In genomic region chr7:83654196-83654595, GRCm38 (mm10) we compare ENCODE assay signal across 17 mouse cellular contexts. TPM values are rescaled to one million over a fixed set of nuclear protein-coding genes. Genes with fewer than 3 reads are reported as not detected.
DNase-seq lines count a peak whose midpoint lies in the region; ATAC-seq and TF ChIP-seq lines count a peak whose summit lies in the region.
"Had no signal": no experiment of that assay in that cellular context is flagged by ENCODE, and none has a peak within 500 bp of the region (broad histone marks: within the 10 kb centered on the region; RNA-seq: fewer than 3 reads in every experiment).

No protein-coding gene starts in this region.

- TF ChIP-seq POLR2A in spleen, adult 2 months (IDR thresholded peaks at IDR 0.05; ENCODE audit: low read depth, low read length): no peak

- peak overlapping the region; percentile 26; the same call in 1 of the 2 replicates for H3K4me2 ChIP-seq in heart, embryonic 15.5 days
- H3K4me2 ChIP-seq in liver, embryonic 12.5 days: peak overlapping the region; percentile 34
- H3K4me2 ChIP-seq in stomach, embryonic 15.5 days: no peak overlapping the region
- no peak overlapping the region for H3K4me2 ChIP-seq in forebrain, embryonic 14.5 days (ENCODE audit: low read length)
- H3K4me2 ChIP-seq: heart, embryonic 11.5 days; midbrain, embryonic 12.5 days had no signal

- no peaks in the 10 kb centered on the region for H3K4me1 ChIP-seq in heart, embryonic 15.5 days (replicated peaks)
- peaks cover 25% of the 10 kb centered on the region for H3K4me1 ChIP-seq in spleen, adult 2 months (ENCODE audit: control insufficient read depth, insufficient read depth, insufficient read length)
- H3K4me1 ChIP-seq in liver, embryonic 12.5 days: peaks cover 6% of the 10 kb centered on the region; the same call in 1 of the 2 replicates
- no peaks in the 10 kb centered on the region; the same call in 1 of the 2 replicates for H3K4me1 ChIP-seq in stomach, embryonic 15.5 days
- H3K4me1 ChIP-seq in forebrain, embryonic 14.5 days (ENCODE audit: control insufficient read depth, insufficient read depth, low read length): no peaks in the 10 kb centered on the region
- H3K4me1 ChIP-seq: midbrain, embryonic 12.5 days had no signal

- no peak for TF ChIP-seq CTCF in spleen, adult 2 months (IDR thresholded peaks at IDR 0.05; ENCODE audit: extremely low read depth, insufficient read depth, insufficient read length, insufficient replicate concordance)

- H3K4me3 ChIP-seq in heart, embryonic 15.5 days: peak overlapping the region; percentile 23
- peak overlapping the region; percentile 87 for H3K4me3 ChIP-seq in spleen, adult 2 months (ENCODE audit: extremely low read depth, insufficient read depth, insufficient read length)
- H3K4me3 ChIP-seq in liver, embryonic 12.5 days: peak overlapping the region; percentile 35; the same call in 1 of the 2 replicates
- 0 out of 2 replicates have a peak overlapping the region, but pooled peaks have one; percentile 17 for H3K4me3 ChIP-seq in stomach, embryonic 15.5 days (replicated peaks)
- no peak overlapping the region for H3K4me3 ChIP-seq in forebrain, embryonic 14.5 days (ENCODE audit: low read depth, low read length)
- H3K4me3 ChIP-seq: erythroblast, embryonic 14.5 days; left cerebral cortex, adult 2 months; midbrain, embryonic 12.5 days had no signal

- no peaks in the 10 kb centered on the region for H3K9me3 ChIP-seq in heart, embryonic 15.5 days (replicated peaks)
- H3K9me3 ChIP-seq in liver, embryonic 12.5 days (replicated peaks): no peaks in the 10 kb centered on the region
- H3K9me3 ChIP-seq in stomach, embryonic 15.5 days: no peaks in the 10 kb centered on the region
- no peaks in the 10 kb centered on the region for H3K9me3 ChIP-seq in forebrain, embryonic 14.5 days (replicated peaks; ENCODE audit: control insufficient read depth, low read length)
- H3K9me3 ChIP-seq: midbrain, embryonic 12.5 days had no signal

- ATAC-seq in heart, embryonic 15.5 days (replicated peaks; ENCODE audit: insufficient number of reproducible peaks, insufficient read depth, low FRiP score, low read depth): no peak
- no peak for ATAC-seq in liver, embryonic 12.5 days
- ATAC-seq in stomach, embryonic 15.5 days (ENCODE audit: insufficient read depth, low FRiP score, low read depth): peak; percentile 22; the same call in 1 of the 2 replicates
- no peak for ATAC-seq in inflammation-experienced regulatory T-cells, adult 6 months
- no peak for ATAC-seq in forebrain, embryonic 14.5 days
- ATAC-seq: hindbrain, postnatal 0 days had no signal

- DNase-seq in heart, adult 8-10 months (ENCODE audit: low spot score): no peak
- DNase-seq in spleen, adult 2 months (ENCODE audit: low read depth in 1 of 2, low spot score in 2 of 2): no peak
- DNase-seq in spleen, adult 18-20 months: no peak
- DNase-seq in forebrain, embryonic 14.5 days (ENCODE audit: low spot score): no peak
- DNase-seq: cerebellum, adult 9-10 months; kidney, postnatal 4 days; lung, adult 18-20 months; thymus, postnatal 14 days had no signal

- no peaks in the 10 kb centered on the region for H3K27me3 ChIP-seq in heart, embryonic 15.5 days
- H3K27me3 ChIP-seq in spleen, adult 2 months (ENCODE audit: control insufficient read depth, insufficient read depth, low read length): no peaks in the 10 kb centered on the region
- H3K27me3 ChIP-seq in liver, embryonic 12.5 days (replicated peaks): no peaks in the 10 kb centered on the region
- H3K27me3 ChIP-seq in stomach, embryonic 15.5 days (replicated peaks): no peaks in the 10 kb centered on the region
- no peaks in the 10 kb centered on the region for H3K27me3 ChIP-seq in forebrain, embryonic 14.5 days (replicated peaks; ENCODE audit: control insufficient read depth, insufficient read depth, low read length)

- 67% methylated on average over 2 of the region's 2 CpGs for WGBS in heart, embryonic 15.5 days
- WGBS in spleen, adult 2 months: 12% methylated on average over 2 of the region's 2 CpGs
- WGBS in liver, embryonic 12.5 days (ENCODE audit: insufficient replicate concordance): 41% methylated on average over 2 of the region's 2 CpGs
- 68% methylated on average over 2 of the region's 2 CpGs for WGBS in stomach, embryonic 15.5 days
- 85% methylated on average over 2 of the region's 2 CpGs for WGBS in forebrain, embryonic 14.5 days

- no peaks in the 10 kb centered on the region for H3K36me3 ChIP-seq in heart, embryonic 15.5 days
- peaks cover 30% of the 10 kb centered on the region for H3K36me3 ChIP-seq in spleen, adult 2 months (ENCODE audit: control insufficient read depth, insufficient read depth, low read length)
- H3K36me3 ChIP-seq in liver, embryonic 12.5 days: no peaks in the 10 kb centered on the region
- no peaks in the 10 kb centered on the region for H3K36me3 ChIP-seq in stomach, embryonic 15.5 days
- no peaks in the 10 kb centered on the region for H3K36me3 ChIP-seq in forebrain, embryonic 14.5 days (ENCODE audit: control insufficient read depth, insufficient read depth, low read length)
- H3K36me3 ChIP-seq: midbrain, embryonic 12.5 days had no signal

- H3K27ac ChIP-seq in heart, embryonic 15.5 days: no peak overlapping the region
- peak overlapping the region; percentile 96 for H3K27ac ChIP-seq in spleen, adult 2 months (ENCODE audit: insufficient read depth, low read length)
- no peak overlapping the region for H3K27ac ChIP-seq in liver, embryonic 12.5 days
- H3K27ac ChIP-seq in stomach, embryonic 15.5 days: no peak overlapping the region
- H3K27ac ChIP-seq in forebrain, embryonic 14.5 days (ENCODE audit: low read depth, low read length): no peak overlapping the region
- H3K27ac ChIP-seq: hindbrain, postnatal 0 days; left cerebral cortex, adult 2 months; midbrain, embryonic 12.5 days had no signal

- H3K9ac ChIP-seq in heart, embryonic 15.5 days: no peak overlapping the region
- H3K9ac ChIP-seq in liver, embryonic 12.5 days: no peak overlapping the region
- no peak overlapping the region for H3K9ac ChIP-seq in stomach, embryonic 15.5 days
- H3K9ac ChIP-seq in forebrain, embryonic 14.5 days (ENCODE audit: low read length): no peak overlapping the region
- H3K9ac ChIP-seq: midbrain, embryonic 12.5 days had no signal

RNA-seq across cellular contexts. Expression of gene Stard5, which starts 22.4 kb away (rescaled TPM):
- polyA plus RNA-seq in heart, embryonic 15.5 days (2015; fragmentation: Nextera tagmentation; extraction: Ambion mirVana): 29.8 and 36.0 TPM in 2 replicates
- total RNA-seq in heart, adult 8-10 months (2022): 10 to 100 TPM in 2 of 4 experiments, 1 to 10 TPM in 2; 7.6 to 11.6 (median 9.3) TPM
- polyA plus RNA-seq in spleen, adult 2 months (2012; rRNA removed): 15.6 and 18.4 TPM in 2 replicates
- 7.6 and 7.9 TPM in 2 replicates for polyA plus RNA-seq in liver, embryonic 12.5 days (2016; fragmentation: Nextera tagmentation; extraction: Ambion mirVana)
- polyA plus RNA-seq in stomach, embryonic 15.5 days (2015; fragmentation: Nextera tagmentation; extraction: Ambion mirVana): 25.8 and 29.8 TPM in 2 replicates
- polyA plus RNA-seq in inflammation-experienced regulatory T-cells, adult 6 months (2017; shearing (Covaris generic)): 10 to 100 TPM; 25.0 to 41.7 (median 39.5) TPM
- polyA plus RNA-seq in forebrain, embryonic 14.5 days (2014; fragmentation: Nextera tagmentation; extraction: Ambion mirVana): 7.7 and 8.1 TPM in 2 replicates

Comparison
In these comparisons a context has a peak if more than half of its experiments do, and no peak if none do; other contexts are left out.
1. H3K4me2 ChIP-seq: peak in heart, embryonic 15.5 days (single experiment) and liver, embryonic 12.5 days (single experiment); none in stomach, embryonic 15.5 days (single experiment) and forebrain, embryonic 14.5 days (single experiment).